Mouse (Mus musculus) heart, adult 18-20 months (tissue): ENCODE data around the gene Ttc21a. TPM values are rescaled to one million over a fixed set of nuclear protein-coding genes. Genes with fewer than 3 reads are reported as not detected.

Source experiments
- DNase-seq, 2 experiments: peaks; one replicate each; pipeline ENCODE4 v3.0.0; 2021 to 2022; ENCODE audit warnings: mixed read lengths in 1 of 2
- total RNA-seq, 2 experiments: library from RNA; stranded (reverse); gene quantifications; 2 replicates each; pipeline ENCODE4 v1.2.3; 2021

Ttc21a gene
- total RNA-seq, 2 experiments from 2014 or later: 0.21 TPM; not detected in 1

DNA sequence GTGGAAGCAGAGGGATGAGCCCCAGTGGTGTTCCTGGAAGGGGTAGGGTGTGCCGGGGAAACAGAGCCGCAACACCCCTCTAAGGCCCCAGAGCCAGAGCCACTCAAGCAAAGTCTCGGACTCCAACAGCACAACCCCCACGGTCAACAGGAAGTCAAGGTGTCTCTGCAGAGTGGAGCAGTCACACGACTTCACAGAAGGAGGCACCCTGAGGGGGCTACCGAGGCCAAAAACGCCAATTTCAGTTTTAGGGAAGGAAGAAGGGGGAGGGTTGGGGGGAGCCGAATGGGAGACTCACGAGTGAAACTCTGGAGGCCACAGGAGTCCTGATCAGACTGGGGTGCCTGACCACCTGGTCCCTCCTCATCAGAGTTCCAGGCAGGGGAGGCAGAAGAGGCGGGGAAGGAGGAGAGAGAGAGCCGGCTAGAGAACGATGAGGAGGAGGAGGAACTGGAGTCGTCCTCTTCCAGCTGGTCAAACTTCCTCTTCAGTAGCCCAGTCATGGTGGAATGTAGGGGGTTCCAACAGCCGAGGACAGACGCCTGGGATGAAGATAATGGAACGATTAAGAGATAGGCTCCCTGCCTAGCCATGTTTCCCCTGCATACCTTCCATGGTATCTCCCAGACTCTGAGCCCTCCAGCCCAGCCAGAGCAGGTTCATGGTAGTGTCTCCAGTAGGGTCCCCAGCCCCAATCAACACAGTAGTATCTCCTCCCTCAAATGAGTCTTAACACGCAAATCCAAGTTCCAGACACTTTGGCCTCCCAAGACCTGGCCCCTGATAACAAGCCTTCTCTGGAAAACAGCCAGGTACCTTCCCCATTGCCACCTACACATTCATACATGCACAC lies 39.5 kb downstream of the Ttc21a start:
- DNase-seq: no peak

GRCm38 (mm10) chr9:119977557-119978060 lies 40.2 kb downstream of the Ttc21a start:
- peak in 1 of 2 experiments; percentile 56 for DNase-seq

- no peak for DNase-seq
These were observed 40.9 kb downstream of the Ttc21a start for GRCm38 (mm10) chr9:119978151-119978810.

DNA sequence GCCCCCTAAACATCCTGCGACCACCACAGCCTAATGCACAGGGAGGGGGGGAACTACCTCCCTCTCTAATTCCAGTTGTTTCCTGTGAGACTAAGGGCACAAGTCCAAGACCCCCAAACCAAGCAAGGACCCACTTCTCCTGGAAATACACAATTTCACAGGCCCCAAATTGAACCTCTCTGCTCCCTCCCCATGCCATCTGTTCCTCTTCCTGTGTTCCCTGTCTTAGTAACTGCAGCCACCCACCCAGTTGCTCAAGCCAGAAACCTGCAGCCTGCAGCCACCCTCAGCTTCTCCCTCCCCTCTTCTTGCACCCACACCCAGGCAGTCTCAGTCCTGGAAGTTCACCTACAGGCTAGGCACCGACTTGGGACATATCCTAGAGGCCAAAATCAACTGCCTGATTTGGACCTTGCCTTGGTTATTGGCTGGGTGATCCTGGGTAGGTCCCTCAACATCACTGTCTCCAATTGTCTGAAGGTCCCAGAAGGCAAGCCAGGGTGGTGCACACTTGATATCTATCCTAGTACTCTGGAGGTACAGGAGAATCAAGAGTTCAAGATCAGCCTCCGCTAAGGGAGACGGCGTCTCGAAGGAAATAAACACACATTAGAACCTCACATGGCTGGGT lies 41.5 kb downstream of the Ttc21a start:
- no peak for DNase-seq

GRCm38 (mm10) chr9:119979749-119980148 lies 42.3 kb downstream of the Ttc21a start:
- no peak for DNase-seq

GRCm38 (mm10) chr9:119980770-119981182 lies 43.4 kb downstream of the Ttc21a start:
- peak in 1 of 2 experiments; percentile 54 for DNase-seq

DNA sequence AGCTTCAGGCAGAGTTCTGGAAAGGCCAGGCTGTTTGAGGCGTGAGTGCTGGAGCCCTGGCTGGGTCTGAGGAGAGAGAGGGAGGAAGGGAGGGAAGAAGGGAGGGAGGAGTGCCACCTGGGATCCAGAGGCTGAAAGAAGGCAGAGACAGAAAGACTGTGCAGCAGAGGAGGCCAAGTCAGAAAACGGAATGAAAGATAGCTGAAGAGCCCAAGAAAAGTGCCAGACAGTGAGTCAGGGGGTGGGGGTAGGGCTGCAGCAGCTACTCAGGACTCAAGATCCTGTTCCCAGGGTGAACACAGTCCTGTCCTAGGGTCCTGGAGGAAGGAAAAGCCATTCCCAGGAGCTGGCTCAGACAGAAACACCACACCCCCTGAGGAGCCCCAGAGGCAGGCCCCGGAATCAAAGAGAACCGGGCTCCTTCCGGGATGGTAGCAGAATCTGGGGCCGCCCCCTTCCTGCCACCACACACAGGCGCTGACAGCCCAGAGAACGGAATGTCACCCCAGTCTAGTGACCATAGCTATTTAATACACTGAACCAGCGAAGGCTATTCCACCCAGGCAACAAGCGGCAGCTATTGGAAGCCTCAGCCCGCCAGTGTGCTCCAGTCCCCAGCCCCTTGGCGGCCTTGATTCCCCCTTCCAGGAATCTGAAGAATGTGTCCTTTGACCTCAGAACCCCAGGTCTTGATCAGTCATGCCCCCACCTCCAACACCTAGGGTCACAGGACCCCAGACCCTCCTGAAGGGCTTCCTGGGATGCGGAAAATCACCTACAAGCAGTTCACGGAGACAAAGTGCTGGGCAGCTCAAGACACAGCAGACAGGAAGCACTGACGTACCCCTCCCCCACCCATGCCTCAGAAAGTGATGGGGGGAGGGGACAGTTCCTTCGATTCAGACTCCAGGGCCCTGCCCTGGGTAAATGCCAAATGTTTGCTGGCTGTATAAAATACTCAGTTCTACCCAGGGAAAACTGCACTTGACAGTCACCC lies 44.1 kb downstream of the Ttc21a start:
- DNase-seq: peak; percentile 89 to 95

GRCm38 (mm10) chr9:119982241-119982811 lies 44.9 kb downstream of the Ttc21a start:
- DNase-seq: peak; percentile 79 to 84

DNA sequence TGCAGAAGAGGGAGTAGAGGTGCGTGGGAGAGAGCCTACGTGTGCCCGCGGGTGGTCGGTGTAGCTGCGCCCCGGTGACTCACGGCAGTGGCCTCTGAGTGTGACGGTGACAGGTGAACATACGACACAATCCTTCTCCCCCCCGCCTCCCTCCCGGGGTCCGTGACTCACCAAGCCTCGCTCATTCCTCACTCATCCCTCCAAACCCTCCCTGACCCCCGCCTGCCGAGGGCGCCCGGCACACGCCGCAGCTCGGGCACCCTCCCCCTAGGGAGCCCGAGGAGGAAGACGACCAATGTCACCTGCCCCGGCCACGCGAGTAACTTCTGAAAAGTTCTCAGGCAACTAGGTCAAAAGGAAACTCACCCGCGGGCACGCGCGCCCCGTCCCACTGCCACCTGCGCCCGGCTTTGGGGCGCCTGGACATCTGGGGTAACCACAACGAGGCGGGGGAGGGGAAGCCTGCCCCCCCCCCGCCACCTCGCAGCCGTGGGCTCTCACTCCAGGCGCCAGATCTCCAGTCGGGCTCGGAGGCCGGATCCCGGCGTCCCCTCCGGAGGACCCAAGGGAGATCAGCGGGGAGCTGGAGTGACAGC lies 45.6 kb downstream of the Ttc21a start:
- peak; percentile 66 to 80 for DNase-seq

DNA sequence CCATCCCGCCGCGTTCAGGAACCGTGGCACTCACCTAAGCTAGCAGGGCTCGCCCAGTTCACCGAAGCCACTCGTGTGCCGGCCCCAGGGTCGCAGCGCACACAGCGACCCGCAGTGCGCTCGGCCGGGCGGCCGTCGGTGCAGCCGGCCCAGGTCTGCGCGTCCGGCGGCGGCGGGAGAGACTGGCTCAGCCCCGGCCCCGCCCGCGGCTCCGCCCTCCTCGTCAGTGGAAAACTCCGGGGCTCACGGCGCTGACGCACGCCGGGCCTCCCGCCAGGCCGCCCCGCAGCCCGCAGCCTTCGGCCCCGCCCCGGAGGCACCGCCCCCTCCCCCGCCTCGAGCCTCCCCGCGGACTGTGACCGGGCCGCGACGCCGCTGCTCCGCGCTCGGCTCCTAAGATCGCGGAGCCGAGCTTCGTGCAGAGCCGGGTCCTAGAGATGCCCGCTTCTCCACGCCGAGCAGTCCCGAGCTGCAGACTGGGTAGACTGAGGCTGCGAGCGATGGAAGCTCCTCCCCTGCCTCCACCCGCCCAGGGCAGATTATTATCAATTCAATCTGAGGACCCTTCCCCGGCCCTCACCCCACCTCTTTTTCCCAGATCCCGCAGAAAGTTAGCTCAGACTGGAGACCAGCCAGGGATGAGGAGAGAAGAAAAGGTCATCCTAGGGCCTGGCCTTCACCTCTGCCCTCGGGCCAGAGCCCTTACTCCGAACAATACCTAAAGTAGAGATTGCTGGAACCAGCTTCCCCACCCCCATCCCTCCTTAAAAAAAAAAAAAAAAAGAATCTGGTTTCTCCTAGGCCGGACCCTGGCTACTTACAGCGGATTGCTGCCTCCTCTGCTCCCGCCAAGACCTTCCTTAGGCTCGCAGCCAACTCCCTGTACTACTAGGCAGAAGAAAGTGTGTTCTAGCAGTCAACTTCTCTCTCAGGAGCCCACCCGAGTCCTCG lies 46.5 kb downstream of the Ttc21a start:
- DNase-seq: peak; percentile 94 to 96

- no peak for DNase-seq
These were observed 47.2 kb downstream of the Ttc21a start, which contains the start of gene Csrnp1 for GRCm38 (mm10) chr9:119984536-119985011. Gene Csrnp1, minus strand, starts transcription at chr9:119984658.

DNA sequence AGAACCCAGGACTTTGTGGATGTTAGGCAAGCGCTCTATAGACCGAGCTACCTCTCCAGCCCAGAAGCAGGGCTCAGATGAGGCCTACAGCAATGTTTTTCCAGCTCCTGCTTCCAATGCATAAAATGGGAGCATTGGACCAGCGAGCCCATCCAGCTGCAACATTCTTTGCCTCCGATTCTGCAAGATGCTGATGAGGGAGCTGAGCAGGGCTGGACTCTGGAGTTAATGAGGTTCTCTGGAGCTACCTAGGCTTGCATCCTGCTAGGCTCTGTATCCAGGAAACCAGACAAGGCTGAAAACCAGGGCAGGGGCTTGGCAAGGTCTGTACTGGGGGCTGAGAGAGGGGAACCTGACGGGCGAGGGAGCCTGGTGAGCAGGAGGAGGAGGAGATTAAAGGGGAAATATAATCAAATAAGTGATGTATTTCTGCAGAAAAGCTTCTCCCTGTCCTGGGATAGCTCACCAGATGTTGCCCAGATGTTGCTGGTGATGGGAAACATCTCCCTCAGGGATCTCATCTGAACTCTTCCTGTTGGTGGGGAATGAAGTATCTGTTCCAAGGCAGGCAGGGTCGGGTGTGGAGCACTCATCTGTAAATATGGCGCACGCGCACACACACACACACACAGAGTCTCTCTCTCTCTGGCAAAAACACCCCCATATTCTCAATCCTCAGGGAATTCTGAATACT lies 48.6 kb downstream of the Ttc21a start:
- DNase-seq: peak in 1 of 2 experiments; percentile 16

GRCm38 (mm10) chr9:119988304-119988703 lies 50.9 kb downstream of the Ttc21a start:
- DNase-seq: no peak

GRCm38 (mm10) chr9:119991310-119991709 lies 53.9 kb downstream of the Ttc21a start:
- DNase-seq: no peak

DNA sequence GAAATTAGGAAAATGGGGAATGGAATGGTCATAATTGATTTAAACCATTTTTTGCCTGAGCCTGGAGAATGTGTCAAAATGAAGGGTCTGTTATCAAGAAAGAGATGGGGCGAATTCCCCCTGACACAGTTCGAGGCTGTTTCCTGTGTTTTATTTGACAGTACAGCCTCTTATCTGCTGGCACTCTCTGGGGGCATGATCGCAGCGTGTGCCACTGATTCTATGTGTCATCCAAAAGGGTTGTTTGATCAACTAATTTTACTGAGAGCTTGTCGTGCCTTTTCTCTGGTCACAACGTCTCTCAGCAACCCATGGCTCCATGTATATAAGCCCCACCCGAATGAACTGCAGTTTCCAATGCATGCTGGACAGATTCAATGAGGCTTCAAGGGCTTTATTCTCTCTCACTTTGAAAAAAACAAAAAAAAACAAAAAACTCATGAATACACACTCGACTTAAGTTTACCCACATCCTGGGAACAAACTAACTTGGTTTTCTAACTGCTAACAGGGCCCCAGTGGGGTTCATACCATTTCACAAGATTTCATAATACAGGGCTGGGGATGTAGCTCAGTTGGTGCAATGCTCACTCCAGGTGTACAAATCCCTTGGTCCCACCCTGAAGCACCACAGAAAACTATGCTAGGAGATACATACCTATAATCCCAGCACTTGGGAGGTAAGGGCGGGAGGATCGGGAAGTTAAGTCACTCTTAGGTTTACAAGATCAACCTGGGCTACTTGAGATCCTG lies 55.9 kb downstream of the Ttc21a start:
- no peak for DNase-seq

- DNase-seq: no peak
These were observed 56.8 kb downstream of the Ttc21a start for GRCm38 (mm10) chr9:119994207-119994606.

DNA sequence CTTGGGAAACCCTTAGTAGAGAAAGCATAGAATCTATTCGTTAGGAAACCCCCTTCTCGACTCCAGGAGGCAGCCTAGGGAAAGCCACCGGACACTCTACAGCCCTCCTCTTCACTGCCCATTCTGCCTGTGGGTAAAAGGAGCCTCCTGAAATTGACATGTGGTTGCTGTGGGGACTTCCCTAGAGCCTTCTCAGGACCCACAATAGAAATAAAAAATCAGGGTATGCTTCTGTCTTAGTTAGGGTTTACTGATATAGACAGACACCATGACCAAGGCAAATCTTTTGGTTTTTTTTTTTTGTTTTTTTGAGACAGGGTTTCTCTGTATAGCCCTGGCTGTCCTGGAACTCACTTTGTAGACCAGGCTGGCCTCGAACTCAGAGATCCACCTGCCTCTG lies 58.7 kb downstream of the Ttc21a start:
- DNase-seq: no peak

DNA sequence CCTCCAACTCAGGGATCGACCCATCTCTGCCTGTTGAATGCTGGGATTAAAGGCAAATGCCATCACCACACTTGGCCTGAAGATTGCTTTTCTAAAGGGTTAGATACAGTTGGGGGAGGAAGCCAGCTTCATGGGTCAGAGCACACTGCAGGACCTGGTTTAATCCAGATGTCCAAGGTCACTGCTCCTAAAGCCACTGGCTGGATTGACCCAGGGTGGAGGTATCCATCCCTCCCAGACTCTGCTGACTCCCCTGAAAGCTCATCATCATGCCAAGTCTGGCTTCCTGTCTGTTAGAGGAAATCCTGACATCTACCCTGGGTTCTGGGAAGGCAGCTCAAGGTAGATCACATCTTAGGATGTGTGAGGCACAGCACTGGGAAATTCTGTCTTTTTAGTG lies 61.4 kb downstream of the Ttc21a start:
- no peak for DNase-seq
